8 mouse cellular contexts compared by ENCODE assay signal in the genomic region with DNA sequence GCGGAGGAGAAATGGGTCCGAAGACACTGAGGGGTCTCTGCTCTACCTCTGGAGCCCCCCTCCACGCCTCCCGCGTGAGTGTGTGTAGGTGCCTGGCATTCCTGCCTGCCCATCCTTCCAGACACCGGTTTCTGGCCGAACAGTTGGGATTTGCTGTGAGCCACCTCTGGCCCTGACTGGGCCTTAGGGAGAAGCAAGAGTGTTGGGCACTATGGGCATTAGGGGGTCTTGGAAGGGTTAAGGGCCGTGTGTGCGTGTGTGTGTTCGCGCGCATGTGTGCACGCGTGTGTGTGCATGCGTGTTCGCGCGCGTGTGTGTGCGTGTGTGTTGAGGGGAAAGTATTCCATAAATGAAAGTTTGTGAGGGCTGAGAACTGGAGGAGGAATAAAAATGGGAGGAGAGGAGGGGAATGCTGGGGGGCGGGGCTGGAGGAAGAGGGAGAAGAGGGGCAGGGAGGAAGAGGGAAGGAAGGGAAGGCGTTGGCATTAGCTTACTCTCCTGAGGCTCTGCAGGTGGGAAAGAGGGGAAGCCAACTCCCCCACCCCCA. TPM values are rescaled to one million over a fixed set of nuclear protein-coding genes. Genes with fewer than 3 reads are reported as not detected.
DNase-seq lines count a peak whose midpoint lies in the region; ATAC-seq and TF ChIP-seq lines count a peak whose summit lies in the region.

No protein-coding gene starts in this region.

- no peaks in the 10 kb centered on the region for H3K36me3 ChIP-seq in kidney, postnatal 0 days (ENCODE audit: insufficient read depth, low read length)
- H3K36me3 ChIP-seq in heart, postnatal 0 days (replicated peaks; ENCODE audit: control insufficient read depth, insufficient read depth, low read length): no peaks in the 10 kb centered on the region
- no peaks in the 10 kb centered on the region for H3K36me3 ChIP-seq in liver, postnatal 0 days (replicated peaks; ENCODE audit: insufficient read depth, low read length)

- peaks cover 37% of the 10 kb centered on the region for H3K4me1 ChIP-seq in kidney, postnatal 0 days (replicated peaks; ENCODE audit: insufficient read depth, low read length)
- peaks cover 2% of the 10 kb centered on the region; the same call in 1 of the 2 replicates for H3K4me1 ChIP-seq in cortical plate, adult 2 months (ENCODE audit: control insufficient read depth, insufficient read depth, low read length)
- peaks cover 22% of the 10 kb centered on the region for H3K4me1 ChIP-seq in heart, postnatal 0 days (ENCODE audit: control insufficient read depth, insufficient read depth)
- peaks cover 17% of the 10 kb centered on the region for H3K4me1 ChIP-seq in liver, postnatal 0 days (ENCODE audit: insufficient read depth)

- H3K27ac ChIP-seq in kidney, postnatal 0 days: no peak overlapping the region
- H3K27ac ChIP-seq in cortical plate, adult 2 months (ENCODE audit: insufficient read depth, low read length): peak overlapping the region; percentile 62
- H3K27ac ChIP-seq in heart, postnatal 0 days (ENCODE audit: low read depth): no peak overlapping the region
- no peak overlapping the region for H3K27ac ChIP-seq in liver, postnatal 0 days (ENCODE audit: low read depth)

- TF ChIP-seq EP300 in heart, postnatal 0 days (IDR thresholded peaks at IDR 0.05; ENCODE audit: low read depth): no peak
- no peak for TF ChIP-seq EP300 in liver, postnatal 0 days (IDR thresholded peaks at IDR 0.05; ENCODE audit: low read depth)

- H3K27me3 ChIP-seq in kidney, postnatal 0 days (ENCODE audit: insufficient read depth, low read length): peaks cover 30% of the 10 kb centered on the region
- peaks cover 23% of the 10 kb centered on the region for H3K27me3 ChIP-seq in heart, postnatal 0 days (ENCODE audit: control insufficient read depth, insufficient read depth, low read length)
- peaks cover 64% of the 10 kb centered on the region for H3K27me3 ChIP-seq in liver, postnatal 0 days (ENCODE audit: insufficient read depth, low read length)

- no peak for DNase-seq in kidney, postnatal 0 days (ENCODE audit: low spot score)
- no peak for DNase-seq in kidney, postnatal 25 days
- DNase-seq in heart, postnatal 0 days (ENCODE audit: low spot score): no peak
- DNase-seq in liver, postnatal 0 days: no peak
- DNase-seq in adrenal gland, adult 8-10 months: no peak
- DNase-seq in thymus, postnatal 4 days: no peak

- H3K4me2 ChIP-seq in kidney, postnatal 0 days (ENCODE audit: low read length): peak overlapping the region; percentile 49
- peak overlapping the region; percentile 77 for H3K4me2 ChIP-seq in heart, postnatal 0 days (ENCODE audit: low read depth, low read length)
- H3K4me2 ChIP-seq in liver, postnatal 0 days (ENCODE audit: low read depth, low read length): no peak overlapping the region

- no peak for TF ChIP-seq POLR2A in cortical plate, adult 2 months (IDR thresholded peaks at IDR 0.05; ENCODE audit: extremely low read depth, insufficient read depth, low read length)

- 21% methylated on average over 22 of the region's 22 CpGs for WGBS in kidney, postnatal 0 days
- whole genome bisulfite sequencing in heart, postnatal 0 days: 25% methylated on average over 20 of the region's 22 CpGs
- WGBS in liver, postnatal 0 days (ENCODE audit: insufficient replicate concordance): 17% methylated on average over 22 of the region's 22 CpGs

- no peak for ATAC-seq in kidney, postnatal 0 days (replicated peaks; ENCODE audit: low FRiP score, low read depth)
- no peak for ATAC-seq in heart, postnatal 0 days (ENCODE audit: insufficient read depth, low read depth)
- no peak for ATAC-seq in liver, postnatal 0 days
- ATAC-seq in inflammation-experienced regulatory T-cells, adult 6 months: no peak

- no peak for TF ChIP-seq CTCF in kidney, postnatal 0 days (IDR thresholded peaks at IDR 0.05; ENCODE audit: low read depth)
- no peak for TF ChIP-seq CTCF in cortical plate, adult 2 months (IDR thresholded peaks at IDR 0.05; ENCODE audit: extremely low read depth, insufficient read depth, low read length)
- TF ChIP-seq CTCF in heart, postnatal 0 days (IDR thresholded peaks at IDR 0.05; ENCODE audit: low read depth): no peak
- TF ChIP-seq CTCF in liver, postnatal 0 days (IDR thresholded peaks at IDR 0.05; ENCODE audit: low read depth): no peak

- no peaks in the 10 kb centered on the region for H3K9me3 ChIP-seq in kidney, postnatal 0 days (replicated peaks; ENCODE audit: low read length)
- no peaks in the 10 kb centered on the region for H3K9me3 ChIP-seq in heart, postnatal 0 days (replicated peaks; ENCODE audit: control insufficient read depth, low read length)
- no peaks in the 10 kb centered on the region for H3K9me3 ChIP-seq in liver, postnatal 0 days (ENCODE audit: low read length)

- 0 out of 2 replicates have a peak overlapping the region, but pooled peaks have one; percentile 43 for H3K9ac ChIP-seq in kidney, postnatal 0 days (ENCODE audit: low read depth, low read length)
- H3K9ac ChIP-seq in heart, postnatal 0 days (replicated peaks; ENCODE audit: low read depth, low read length): peak overlapping the region; percentile 26; the same call in 1 of the 2 replicates
- no peak overlapping the region for H3K9ac ChIP-seq in liver, postnatal 0 days (replicated peaks)

- peak overlapping the region; percentile 33 for H3K4me3 ChIP-seq in kidney, postnatal 0 days (replicated peaks; ENCODE audit: low read depth, low read length)
- H3K4me3 ChIP-seq in cortical plate, adult 2 months (ENCODE audit: insufficient read depth, low read length): peak overlapping the region; percentile 77
- peak overlapping the region; percentile 44 for H3K4me3 ChIP-seq in heart, postnatal 0 days (ENCODE audit: low read depth, low read length)
- H3K4me3 ChIP-seq in liver, postnatal 0 days (ENCODE audit: low read depth, low read length): peak overlapping the region; percentile 25; the same call in 1 of the 2 replicates

RNA-seq across cellular contexts. Expression of a gene that starts 2.9 kb away (rescaled TPM):
- polyA plus RNA-seq in kidney, postnatal 0 days (2015; fragmentation: Nextera tagmentation; extraction: Ambion mirVana): 7.0 and 8.1 TPM in 2 replicates
- 89.8 and 103 TPM in 2 replicates for polyA plus RNA-seq in cortical plate, adult 2 months (2012; rRNA removed)
- 2.9 and 4.0 TPM in 2 replicates for total RNA-seq in heart, postnatal 0 days (2014; rRNA removed; ENCODE audit: low replicate concordance)
- polyA plus RNA-seq in heart, postnatal 0 days (2015; fragmentation: Nextera tagmentation; extraction: Ambion mirVana): 3.0 and 3.4 TPM in 2 replicates
- 0.06 and 0.09 TPM in 2 replicates for polyA plus RNA-seq in liver, postnatal 0 days (2015; fragmentation: Nextera tagmentation; extraction: Ambion mirVana)
- not detected for polyA plus RNA-seq in inflammation-experienced regulatory T-cells, adult 6 months (2017; shearing (Covaris generic))
- total RNA-seq in adrenal gland, adult 8-10 months (2022): 10 to 100 TPM; 35.2 to 71.0 (median 48.2) TPM

RNA-seq across cellular contexts. Expression of a gene that starts 12.1 kb away (rescaled TPM):
- 0.28 and 0.33 TPM in 2 replicates for polyA plus RNA-seq in kidney, postnatal 0 days (2015; fragmentation: Nextera tagmentation; extraction: Ambion mirVana)
- 60.2 and 64.8 TPM in 2 replicates for polyA plus RNA-seq in cortical plate, adult 2 months (2012; rRNA removed)
- total RNA-seq in heart, postnatal 0 days (2014; rRNA removed; ENCODE audit: low replicate concordance): 0.08 TPM in 1 of 2 replicates, not detected in the other
- 0.04 TPM in 2 replicates for polyA plus RNA-seq in heart, postnatal 0 days (2015; fragmentation: Nextera tagmentation; extraction: Ambion mirVana)
- polyA plus RNA-seq in liver, postnatal 0 days (2015; fragmentation: Nextera tagmentation; extraction: Ambion mirVana): 0.02 and 0.04 TPM in 2 replicates
- polyA plus RNA-seq in inflammation-experienced regulatory T-cells, adult 6 months (2017; shearing (Covaris generic)): not detected
- 1 to 10 TPM; 6.4 to 9.3 (median 7.3) TPM for total RNA-seq in adrenal gland, adult 8-10 months (2022)

RNA-seq across cellular contexts. Expression of a gene that starts 23.5 kb away (rescaled TPM):
- 134 and 136 TPM in 2 replicates for polyA plus RNA-seq in kidney, postnatal 0 days (2015; fragmentation: Nextera tagmentation; extraction: Ambion mirVana)
- 1,956 and 2,049 TPM in 2 replicates for polyA plus RNA-seq in cortical plate, adult 2 months (2012; rRNA removed)
- 342 and 417 TPM in 2 replicates for total RNA-seq in heart, postnatal 0 days (2014; rRNA removed; ENCODE audit: low replicate concordance)
- 101 and 107 TPM in 2 replicates for polyA plus RNA-seq in heart, postnatal 0 days (2015; fragmentation: Nextera tagmentation; extraction: Ambion mirVana)
- 58.8 and 60.3 TPM in 2 replicates for polyA plus RNA-seq in liver, postnatal 0 days (2015; fragmentation: Nextera tagmentation; extraction: Ambion mirVana)
- 100 to 1,000 TPM in 2 of 3 experiments, 10 to 100 TPM in 1; 51.8 to 255 (median 105) TPM for polyA plus RNA-seq in inflammation-experienced regulatory T-cells, adult 6 months (2017; shearing (Covaris generic))
- total RNA-seq in adrenal gland, adult 8-10 months (2022): 100 to 1,000 TPM; 278 to 314 (median 294) TPM

RNA-seq across cellular contexts. Expression of a gene that starts 35.5 kb away (rescaled TPM):
- polyA plus RNA-seq in kidney, postnatal 0 days (2015; fragmentation: Nextera tagmentation; extraction: Ambion mirVana): 0.09 and 0.13 TPM in 2 replicates
- 38.9 and 42.5 TPM in 2 replicates for polyA plus RNA-seq in cortical plate, adult 2 months (2012; rRNA removed)
- total RNA-seq in heart, postnatal 0 days (2014; rRNA removed; ENCODE audit: low replicate concordance): not detected in 2 replicates
- polyA plus RNA-seq in heart, postnatal 0 days (2015; fragmentation: Nextera tagmentation; extraction: Ambion mirVana): not detected in 2 replicates
- polyA plus RNA-seq in liver, postnatal 0 days (2015; fragmentation: Nextera tagmentation; extraction: Ambion mirVana): not detected in 2 replicates
- 1 to 10 TPM; 3.7 to 5.7 (median 5.2) TPM for polyA plus RNA-seq in inflammation-experienced regulatory T-cells, adult 6 months (2017; shearing (Covaris generic))
- 1 to 10 TPM; 2.3 to 3.1 (median 2.7) TPM for total RNA-seq in adrenal gland, adult 8-10 months (2022)

RNA-seq across cellular contexts. Expression of a gene that starts 41.1 kb away (rescaled TPM):
- polyA plus RNA-seq in kidney, postnatal 0 days (2015; fragmentation: Nextera tagmentation; extraction: Ambion mirVana): 2.2 and 2.3 TPM in 2 replicates
- 0.08 and 0.17 TPM in 2 replicates for polyA plus RNA-seq in cortical plate, adult 2 months (2012; rRNA removed)
- total RNA-seq in heart, postnatal 0 days (2014; rRNA removed; ENCODE audit: low replicate concordance): 0.58 and 2.3 TPM in 2 replicates
- 1.1 and 1.2 TPM in 2 replicates for polyA plus RNA-seq in heart, postnatal 0 days (2015; fragmentation: Nextera tagmentation; extraction: Ambion mirVana)
- polyA plus RNA-seq in liver, postnatal 0 days (2015; fragmentation: Nextera tagmentation; extraction: Ambion mirVana): 1.1 and 1.7 TPM in 2 replicates
- 1 to 10 TPM; 4.3 to 8.2 (median 7.1) TPM for polyA plus RNA-seq in inflammation-experienced regulatory T-cells, adult 6 months (2017; shearing (Covaris generic))
- 1 to 10 TPM; 2.4 to 3.3 (median 2.6) TPM for total RNA-seq in adrenal gland, adult 8-10 months (2022)

Comparison
In these comparisons a context has a peak if more than half of its experiments do, and no peak if none do; other contexts are left out.
1. H3K4me3 ChIP-seq: peak in every context shown above with its lines; median percentile 77 in cortical plate, adult 2 months; 44 in heart, postnatal 0 days; 33 in kidney, postnatal 0 days; 25 in liver, postnatal 0 days.
2. RNA of a gene that starts 12.1 kb away (polyA plus RNA-seq): 60.2 to 64.8 TPM in cortical plate, adult 2 months; 0.28 to 0.33 TPM in kidney, postnatal 0 days, 0.04 TPM in heart, postnatal 0 days, 0.02 to 0.04 TPM in liver, postnatal 0 days and not detected in inflammation-experienced regulatory T-cells, adult 6 months; every median in the first group is over 10 times any median in the second.